Comparison of ENCODE assay signal across 16 mouse cellular contexts in genomic region chr3:104295015-104295719, GRCm38 (mm10).
DNase-seq lines count a peak whose midpoint lies in the region; ATAC-seq lines count a peak whose summit lies in the region.
"Had no signal": no experiment of that assay in that cellular context is flagged by ENCODE, and none has a peak within 500 bp of the region (broad histone marks: within the 10 kb centered on the region; RNA-seq: fewer than 3 reads in every experiment).

No protein-coding gene starts in this region.

- H3K36me3 ChIP-seq in heart, embryonic 11.5 days (ENCODE audit: control insufficient read depth, insufficient read depth, low read length) = no peaks in the 10 kb centered on the region
- no peaks in the 10 kb centered on the region for H3K36me3 ChIP-seq in embryonic facial prominence, embryonic 12.5 days
- H3K36me3 ChIP-seq in midbrain, embryonic 13.5 days = no peaks in the 10 kb centered on the region
- H3K36me3 ChIP-seq: hindbrain, embryonic 15.5 days had no signal

- no peak overlapping the region for H3K4me2 ChIP-seq in heart, embryonic 11.5 days
- H3K4me2 ChIP-seq in embryonic facial prominence, embryonic 12.5 days (replicated peaks) = no peak overlapping the region
- no peak overlapping the region for H3K4me2 ChIP-seq in midbrain, embryonic 13.5 days (replicated peaks)
- H3K4me2 ChIP-seq: hindbrain, embryonic 15.5 days; lung, embryonic 14.5 days had no signal

- WGBS in heart, embryonic 11.5 days (ENCODE audit: insufficient replicate concordance) = 43% methylated on average over 8 of the region's 8 CpGs
- WGBS in embryonic facial prominence, embryonic 12.5 days = 22% methylated on average over 8 of the region's 8 CpGs
- 23% methylated on average over 8 of the region's 8 CpGs for WGBS in midbrain, embryonic 13.5 days

- no peak for ATAC-seq in heart, embryonic 11.5 days (replicated peaks; ENCODE audit: insufficient number of reproducible peaks, low FRiP score, low TSS enrichment)
- no peak for ATAC-seq in embryonic facial prominence, embryonic 12.5 days (ENCODE audit: insufficient number of reproducible peaks, insufficient read depth, low FRiP score, low TSS enrichment)
- ATAC-seq in midbrain, embryonic 13.5 days = no peak
- ATAC-seq: forebrain, embryonic 14.5 days had no signal

- no peak overlapping the region for H3K4me3 ChIP-seq in heart, embryonic 11.5 days (ENCODE audit: low read depth, low read length)
- H3K4me3 ChIP-seq in embryonic facial prominence, embryonic 12.5 days = no peak overlapping the region
- no peak overlapping the region for H3K4me3 ChIP-seq in midbrain, embryonic 13.5 days (replicated peaks)
- H3K4me3 ChIP-seq: hindbrain, embryonic 15.5 days; layer of hippocampus, adult 2 months had no signal

- no peaks in the 10 kb centered on the region for H3K9me3 ChIP-seq in heart, embryonic 11.5 days (replicated peaks; ENCODE audit: control insufficient read depth, low read length)
- no peaks in the 10 kb centered on the region for H3K9me3 ChIP-seq in embryonic facial prominence, embryonic 12.5 days
- no peaks in the 10 kb centered on the region for H3K9me3 ChIP-seq in midbrain, embryonic 13.5 days
- H3K9me3 ChIP-seq: hindbrain, embryonic 15.5 days had no signal

- H3K9ac ChIP-seq in heart, embryonic 11.5 days (ENCODE audit: low read depth, low read length) = no peak overlapping the region
- no peak overlapping the region for H3K9ac ChIP-seq in embryonic facial prominence, embryonic 12.5 days
- no peak overlapping the region for H3K9ac ChIP-seq in midbrain, embryonic 13.5 days (replicated peaks)
- H3K9ac ChIP-seq: hindbrain, embryonic 15.5 days; lung, embryonic 14.5 days had no signal

- H3K4me1 ChIP-seq in heart, embryonic 11.5 days (ENCODE audit: control insufficient read depth, insufficient read depth, low read length) = peaks cover 14% of the 10 kb centered on the region
- peaks cover 15% of the 10 kb centered on the region for H3K4me1 ChIP-seq in embryonic facial prominence, embryonic 12.5 days
- H3K4me1 ChIP-seq in midbrain, embryonic 13.5 days (replicated peaks) = peaks cover 14% of the 10 kb centered on the region

- no peaks in the 10 kb centered on the region for H3K27me3 ChIP-seq in heart, embryonic 11.5 days (ENCODE audit: control insufficient read depth, insufficient read depth, low read length)
- no peaks in the 10 kb centered on the region for H3K27me3 ChIP-seq in embryonic facial prominence, embryonic 12.5 days
- no peaks in the 10 kb centered on the region for H3K27me3 ChIP-seq in midbrain, embryonic 13.5 days
- H3K27me3 ChIP-seq: hindbrain, embryonic 15.5 days had no signal

- DNase-seq in heart, adult 11 months = peak; percentile 92
- peak; percentile 95 for DNase-seq in Muller cell, postnatal 12 days (ENCODE audit: inconsistent ontology term)
- peak; percentile 28 for DNase-seq in heart, postnatal 4 days
- DNase-seq in thymus, adult 18-20 months = no peak
- DNase-seq: cerebellum, postnatal 25 days; gastrocnemius, postnatal 36 days; kidney, adult 18-20 months; liver; lung, embryonic 14.5 days; right cerebral cortex, postnatal 14 days had no signal

- H3K27ac ChIP-seq in heart, embryonic 11.5 days (ENCODE audit: low read depth, low read length) = no peak overlapping the region; the same call in 1 of the 2 replicates
- 0 out of 2 replicates have a peak overlapping the region, but pooled peaks have one; percentile 42 for H3K27ac ChIP-seq in embryonic facial prominence, embryonic 12.5 days
- no peak overlapping the region for H3K27ac ChIP-seq in midbrain, embryonic 13.5 days
- H3K27ac ChIP-seq: hindbrain, embryonic 15.5 days; layer of hippocampus, adult 2 months had no signal

Comparison
In these comparisons a context has a peak if more than half of its experiments do, and no peak if none do; other contexts are left out.
1. DNase-seq: peak in heart, adult 11 months (single experiment), Muller cell, postnatal 12 days (single experiment) and heart, postnatal 4 days (single experiment); none in thymus, adult 18-20 months (0 of 2).